Mouse (Mus musculus): ENCODE results near the gene Mrpl20.

- TF ChIP-seq CTCF (IDR thresholded peaks at IDR 0.05) (no peak), EP300 (IDR thresholded peaks at IDR 0.05) (no peak)
Observed at GRCm38 (mm10) chr4:155841651-155842270, 39.1 kb downstream of the Mrpl20 start.

All from lung, postnatal 0 days (tissue).